Mouse (Mus musculus) spleen, postnatal 10 days (tissue): Measurements from ENCODE around the gene Stk40.

ENCODE experiments used
- DNase-seq, 2 experiments: peaks; one replicate each; pipeline ENCODE4 v3.0.0; 2021 to 2022; ENCODE audit warnings: low spot score in 2 of 2

The Stk40 gene

DNA sequence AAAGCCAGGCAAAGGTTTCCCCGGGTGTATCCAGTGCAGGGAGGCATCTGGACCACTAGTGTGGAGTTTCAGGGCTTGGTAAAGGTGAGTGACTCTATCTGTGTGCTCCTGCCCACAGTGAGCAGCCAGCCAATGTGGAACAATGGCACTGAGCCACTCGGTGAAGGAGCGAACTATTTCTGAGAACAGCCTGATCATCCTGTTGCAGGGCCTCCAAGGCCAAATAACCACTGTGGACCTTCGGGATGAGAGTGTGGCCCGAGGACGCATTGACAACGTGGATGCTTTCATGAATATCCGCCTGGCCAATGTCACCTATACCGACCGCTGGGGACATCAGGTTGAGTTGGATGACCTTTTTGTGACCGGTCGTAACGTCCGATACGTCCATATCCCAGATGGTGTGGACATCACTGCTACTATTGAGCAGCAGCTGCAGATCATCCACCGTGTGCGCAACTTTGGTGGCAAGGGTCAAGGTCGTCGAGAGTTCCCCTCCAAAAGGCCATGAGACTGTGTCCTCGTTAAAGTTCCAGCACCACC lies 6.0 kb upstream of the Stk40 start:
- DNase-seq, result no peak

- DNase-seq, result no peak
These were observed 4.4 kb upstream of the Stk40 start for GRCm38 (mm10) chr4:126099365-126099764.

DNA sequence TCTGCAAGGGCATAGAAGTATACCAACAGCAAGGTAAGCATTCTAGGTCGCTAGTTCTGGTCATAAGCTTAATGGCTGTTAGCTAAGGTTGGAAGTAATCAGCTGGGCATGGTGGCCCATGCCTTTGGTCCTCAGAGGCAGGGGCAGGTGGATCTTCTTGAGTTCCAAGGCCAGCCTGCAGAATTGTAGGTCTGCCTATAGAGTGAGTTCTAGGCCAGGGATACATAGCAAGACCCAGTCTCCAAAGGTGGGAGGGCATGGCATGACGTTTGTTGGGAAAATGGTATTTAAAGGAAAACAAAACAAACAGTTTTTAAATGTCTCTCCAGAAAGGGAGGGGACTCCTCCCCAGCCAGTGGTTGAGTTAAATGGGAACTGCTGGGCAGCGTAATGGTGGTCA lies 3.0 kb upstream of the Stk40 start:
- no peak for DNase-seq

DNA sequence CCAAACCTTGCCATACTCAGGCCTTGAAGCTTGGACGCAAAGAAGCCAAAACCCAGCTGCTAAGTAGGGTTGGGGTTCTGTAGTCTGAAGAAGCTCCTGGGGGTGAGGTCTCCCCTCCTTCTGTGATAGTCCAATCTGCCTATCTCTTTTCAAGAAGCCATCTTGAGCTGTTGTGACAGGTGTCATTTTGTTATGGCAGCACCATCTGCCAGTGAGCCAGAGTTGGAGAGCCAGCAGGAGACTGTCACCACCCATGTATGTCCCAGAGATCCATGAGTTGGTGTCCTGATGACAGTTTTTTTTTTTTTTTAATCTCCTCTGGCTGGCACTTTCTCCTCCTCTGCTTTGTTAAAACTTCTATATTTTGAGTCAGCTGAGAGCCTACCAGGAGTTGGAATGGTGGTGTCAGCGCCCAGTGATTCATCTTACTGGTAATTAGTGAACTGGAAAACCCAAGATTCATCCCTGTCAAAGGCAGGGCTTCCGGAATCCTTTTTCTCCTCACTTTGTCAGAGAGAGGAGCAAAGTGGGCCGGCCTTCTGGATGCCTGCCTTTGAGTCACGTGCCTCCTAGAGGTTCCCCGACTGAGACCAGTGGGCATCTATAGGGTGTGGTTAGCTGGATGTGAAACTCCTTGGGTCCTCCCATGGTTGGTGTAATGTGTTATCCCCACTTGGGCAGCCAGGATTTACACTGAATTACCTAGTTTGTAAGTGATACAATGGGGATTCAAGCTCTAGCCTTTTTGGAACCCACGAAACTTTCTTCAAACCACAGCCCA lies 1.5 kb upstream of the Stk40 start:
- DNase-seq, result peak in 1 of 2 experiments; percentile 38

- peak; percentile 73 to 87 for DNase-seq
These were observed 638 bp upstream of the Stk40 start for GRCm38 (mm10) chr4:126103057-126103581.

GRCm38 (mm10) chr4:126104261-126105075 lies 711 bp downstream of the Stk40 start:
- DNase-seq, result peak; percentile 48 to 53

GRCm38 (mm10) chr4:126105131-126105783 lies 1.5 kb downstream of the Stk40 start:
- DNase-seq, result no peak

GRCm38 (mm10) chr4:126108061-126108740 lies 4.4 kb downstream of the Stk40 start:
- no peak for DNase-seq

GRCm38 (mm10) chr4:126109613-126110373 lies 6.0 kb downstream of the Stk40 start:
- no peak for DNase-seq

GRCm38 (mm10) chr4:126110374-126111152 lies 6.8 kb downstream of the Stk40 start:
- peak; percentile 45 to 77 for DNase-seq

DNA sequence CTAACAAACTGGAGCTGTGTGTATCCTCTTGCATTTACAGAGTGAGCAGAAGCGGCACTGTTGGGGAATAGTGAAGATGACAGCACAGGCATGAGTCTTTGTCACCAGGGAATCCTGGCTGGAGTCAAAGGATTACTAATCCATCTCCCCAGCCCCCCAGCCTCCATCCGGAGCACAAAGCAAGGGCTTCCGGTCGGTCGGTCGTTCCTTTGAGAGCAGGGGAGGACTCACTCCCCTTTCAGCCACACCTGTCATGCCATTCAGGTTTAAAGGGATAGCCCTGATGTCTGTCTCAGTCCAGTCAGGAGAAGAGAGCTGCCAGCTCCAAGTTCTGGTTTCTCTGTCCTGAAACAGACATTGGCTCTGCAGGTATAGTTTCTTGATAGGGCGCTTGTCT lies 7.4 kb downstream of the Stk40 start:
- no peak for DNase-seq

DNA sequence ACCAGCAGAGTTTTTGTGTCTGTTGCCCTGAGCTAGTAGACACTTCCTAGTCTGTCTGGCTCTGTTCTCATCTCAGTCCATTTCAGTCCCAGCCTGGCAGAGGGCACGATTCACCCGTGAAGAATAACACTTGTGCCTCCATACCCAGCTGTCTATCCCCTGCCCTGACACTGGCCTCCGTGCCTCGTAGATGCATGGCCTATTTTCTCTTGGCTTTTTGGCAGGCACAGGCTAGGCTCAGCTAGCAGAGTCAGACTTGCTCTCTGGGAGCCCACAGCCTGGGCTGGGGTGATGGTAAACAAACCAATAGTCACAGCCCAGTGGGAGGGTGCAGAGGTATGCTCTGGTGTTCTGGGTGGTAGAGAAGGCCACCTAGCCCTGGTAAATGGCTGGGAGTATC lies 9.5 kb downstream of the Stk40 start:
- no peak for DNase-seq

- DNase-seq, result peak; percentile 41 to 77
These were observed 10.2 kb downstream of the Stk40 start for GRCm38 (mm10) chr4:126113943-126114342.

DNA sequence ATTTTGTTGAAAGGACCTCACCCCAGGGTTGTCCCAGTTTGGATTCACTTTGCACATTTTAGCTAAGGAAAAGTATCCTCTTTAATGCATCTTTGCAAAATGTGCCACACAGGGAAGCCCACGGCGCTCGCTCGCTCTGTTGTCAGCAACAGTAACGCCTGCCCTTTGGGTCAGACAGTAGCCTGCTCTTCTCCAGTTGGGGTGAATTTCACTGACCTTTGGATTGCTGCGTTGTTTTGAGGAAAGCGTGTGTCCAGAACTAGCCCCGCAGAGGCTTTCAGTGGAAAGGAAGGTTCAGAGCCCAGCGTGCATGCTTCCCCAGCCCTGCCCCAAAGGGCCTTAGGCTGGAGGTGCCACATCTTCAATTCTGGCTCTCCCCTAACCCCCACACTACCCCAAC lies 11.7 kb downstream of the Stk40 start:
- DNase-seq, result no peak

DNA sequence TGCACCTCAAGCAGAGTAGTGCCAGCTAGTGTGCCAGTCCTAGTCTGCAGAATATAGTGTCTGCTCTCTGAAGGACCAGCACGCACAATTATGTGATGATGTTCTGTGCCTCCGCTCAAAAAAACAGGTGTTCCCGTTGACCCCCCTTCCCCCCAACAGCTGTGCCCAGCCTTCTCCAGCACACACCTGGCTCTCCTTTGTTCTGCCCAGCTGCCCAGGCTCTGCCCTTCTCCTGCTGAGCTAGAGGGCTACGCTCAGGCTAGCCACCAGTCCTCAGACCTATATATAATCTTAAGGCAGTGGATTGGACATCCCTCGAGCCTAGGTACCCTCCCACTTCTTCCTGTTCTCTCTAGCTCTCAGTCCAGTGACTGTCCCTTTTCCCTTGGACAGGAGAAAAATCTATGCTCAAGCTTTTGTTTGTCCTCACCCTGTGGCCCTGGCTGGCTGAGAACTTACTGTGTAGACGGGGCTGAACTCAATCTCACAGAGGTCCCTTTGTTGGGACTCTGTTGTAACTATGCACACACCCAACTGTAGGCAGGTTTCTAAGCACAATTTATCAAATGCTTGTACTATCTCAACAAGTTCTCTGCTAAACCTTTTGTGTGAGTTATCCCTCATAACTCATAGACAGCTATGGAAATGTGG lies 12.2 kb downstream of the Stk40 start:
- no peak for DNase-seq

DNA sequence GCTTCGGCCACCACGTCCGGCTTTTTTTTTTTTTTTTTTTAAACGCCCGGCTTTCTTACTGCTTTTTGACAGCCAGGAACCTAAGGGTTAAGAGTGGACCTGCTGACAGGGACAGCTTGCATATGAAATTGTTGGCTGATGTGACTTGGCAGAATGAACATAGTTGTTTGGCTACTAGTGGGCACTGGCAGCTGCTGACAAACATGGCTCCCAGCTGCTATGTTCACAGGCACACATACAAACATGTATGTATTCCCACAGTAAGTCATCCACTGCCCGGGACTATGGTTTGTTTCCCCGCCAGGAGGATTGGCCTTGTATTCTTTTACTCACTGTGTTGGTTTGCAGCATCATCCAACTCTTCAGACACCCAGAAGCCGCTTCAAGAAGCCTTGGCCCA lies 13.4 kb downstream of the Stk40 start:
- DNase-seq, result no peak

DNA sequence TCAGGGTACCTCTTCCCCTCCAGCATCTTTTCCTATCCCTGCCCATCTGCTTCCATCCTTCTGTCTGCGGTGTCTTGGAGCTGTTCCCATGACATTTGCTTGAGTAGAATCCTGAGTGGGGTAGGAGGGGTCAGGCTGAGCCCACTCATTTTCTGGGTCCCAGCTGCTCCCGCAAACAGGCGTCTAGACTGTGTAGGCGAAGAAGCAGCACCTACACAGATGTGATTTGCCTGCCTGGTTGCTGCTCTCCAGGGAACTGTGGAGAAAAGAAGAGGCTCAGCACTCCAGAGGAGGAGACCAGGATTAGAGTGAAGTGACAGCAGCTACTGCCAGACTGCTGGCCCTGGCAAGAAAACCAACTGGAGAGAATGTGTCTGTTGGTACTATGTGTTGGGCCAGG lies 14.9 kb downstream of the Stk40 start:
- no peak for DNase-seq

- DNase-seq, result no peak
These were observed 15.3 kb downstream of the Stk40 start for GRCm38 (mm10) chr4:126119051-126119450.

- DNase-seq, result no peak
These were observed 16.3 kb downstream of the Stk40 start for GRCm38 (mm10) chr4:126120052-126120451.
